Mouse (Mus musculus): ENCODE results near the gene Klhl25.

- TF ChIP-seq POLR2A (IDR thresholded peaks at IDR 0.05; ENCODE audit: low read depth, low read length) (no peak), CTCF (IDR thresholded peaks at IDR 0.05; ENCODE audit: borderline replicate concordance, insufficient read depth, low read length) (no peak)
Observed at GRCm38 (mm10) chr7:75866557-75866956, 18.4 kb downstream of the Klhl25 start.

Measured in embryonic fibroblast, embryonic 13.5 days (primary cell).